Mouse (Mus musculus) neutrophil, adult 65 days (primary cell): ENCODE data around the gene Gtpbp8. TPM values are rescaled to one million over a fixed set of nuclear protein-coding genes. Genes with fewer than 3 reads are reported as not detected.

Source experiments
- total RNA-seq: library from RNA; stranded (reverse); gene quantifications from 2 replicates; pipeline ENCODE4 v1.2.4, GENCODE M21; 2023

Gtpbp8 gene
- 6.7 and 9.9 TPM in 2 replicates for total RNA-seq

DNA sequence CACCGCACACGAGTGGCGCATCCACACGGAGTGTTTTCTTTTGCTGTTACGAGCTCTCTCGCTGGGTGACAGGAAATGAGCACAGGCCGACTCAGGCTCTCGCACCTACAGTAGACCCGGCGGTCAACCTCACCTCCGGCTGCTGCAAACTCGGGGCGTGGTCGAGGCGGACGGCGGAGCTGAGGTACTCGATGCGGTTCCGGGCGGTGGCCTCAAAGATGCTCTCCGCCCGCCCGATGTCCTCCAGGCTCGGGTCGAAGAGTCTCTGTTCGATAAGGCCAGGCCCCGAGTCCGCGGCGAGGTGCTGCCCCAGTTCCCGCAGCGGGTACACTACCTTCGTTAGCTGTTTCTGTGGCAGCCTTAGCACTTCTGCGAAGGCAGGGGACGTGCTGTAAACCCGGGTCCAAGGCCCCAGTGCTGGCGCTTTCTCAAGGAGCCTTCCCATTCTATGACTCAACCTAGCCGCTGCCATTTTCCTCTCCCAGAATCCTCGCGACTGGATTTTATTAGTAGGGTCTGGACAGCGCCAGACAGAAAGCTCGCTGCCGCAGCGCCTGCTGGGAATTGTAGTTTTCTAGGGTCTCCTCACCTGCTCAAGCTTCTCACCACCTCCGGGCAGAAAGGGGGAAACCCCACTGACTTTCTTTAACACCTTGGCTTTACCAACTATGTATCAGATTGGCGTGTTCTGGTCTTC is at the start of gene Gtpbp8:
Gene Gtpbp8, minus strand, starts transcription at position 498 of the 697 bp plus-strand sequence.

GRCm38 (mm10) chr16:44765555-44766319 is 19.6 kb upstream of the Gtpbp8 start, which contains the start of gene Cd200r1:
TSS of gene Cd200r1 (plus strand) at chr16:44765736.

GRCm38 (mm10) chr16:44724083-44724787 is 21.9 kb downstream of the Gtpbp8 start, which contains the start of gene Nepro:
TSS of gene Nepro (plus strand) at chr16:44724301.

Other genes starting within 250 kb of the Gtpbp8 start
- 0.13 and 0.25 TPM in 2 replicates for gene Boc, start 187.5 kb downstream of the Gtpbp8 start, total RNA-seq
- 8.1 and 13.5 TPM in 2 replicates for gene Nepro, start 22.1 kb downstream of the Gtpbp8 start, total RNA-seq
- 10.3 and 12.7 TPM in 2 replicates for gene Cd200r1, start 19.4 kb upstream of the Gtpbp8 start, total RNA-seq
- 1.0 and 1.1 TPM in 2 replicates for gene Cd200r4, start 65.4 kb upstream of the Gtpbp8 start, total RNA-seq
- gene Cd200r2, start 120.7 kb upstream of the Gtpbp8 start, total RNA-seq = 0.25 TPM in 1 of 2 replicates, not detected in the other
- gene Cd200r3, start 197.3 kb upstream of the Gtpbp8 start, total RNA-seq = 1.8 and 2.2 TPM in 2 replicates